Mouse (Mus musculus): ENCODE data around the gene Ctu1. TPM values are rescaled to one million over a fixed set of nuclear protein-coding genes. Genes with fewer than 3 reads are reported as not detected.
"Not testable (repeated sequence)": the region's sequence is repeated elsewhere in the genome, so short reads cannot be mapped to it uniquely, and the experiment has no call there.

The Ctu1 gene
- polyA plus RNA-seq, 1 experiment from 2014 or later, result 10.5 TPM

- no peak for ATAC-seq (ENCODE audit: low read depth)
- H3K4me1 ChIP-seq (ENCODE audit: control insufficient read depth, insufficient read depth, low read length), result peaks cover 5% of the 10 kb centered on the region
- DNase-seq (ENCODE audit: low spot score), result peak; percentile 19
- H3K4me2 ChIP-seq (ENCODE audit: low read depth, low read length), result no peak overlapping the region
- H3K36me3 ChIP-seq (ENCODE audit: control insufficient read depth, insufficient read depth, low read length), result no peaks in the 10 kb centered on the region
- H3K4me3 ChIP-seq (ENCODE audit: low read depth, low read length), result no peak overlapping the region
- H3K9me3 ChIP-seq (ENCODE audit: control insufficient read depth, low read length), result no peaks in the 10 kb centered on the region
- H3K9ac ChIP-seq (ENCODE audit: low read depth, low read length), result no peak overlapping the region
- H3K27me3 ChIP-seq (replicated peaks; ENCODE audit: control insufficient read depth, insufficient read depth, low read length), result no peaks in the 10 kb centered on the region
- 17% methylated on average over 3 of the region's 3 CpGs for WGBS
- no peak overlapping the region for H3K27ac ChIP-seq (replicated peaks; ENCODE audit: low read depth, low read length)
These were observed 3.2 kb upstream of the Ctu1 start for GRCm38 (mm10) chr7:43668582-43668981.

- peaks cover 21% of the 10 kb centered on the region for H3K36me3 ChIP-seq (ENCODE audit: control insufficient read depth, insufficient read depth, low read length)
- peak overlapping the region; percentile 83 for H3K9ac ChIP-seq (ENCODE audit: low read depth, low read length)
- peak overlapping the region; percentile 30; the same call in 1 of the 2 replicates for H3K27ac ChIP-seq (replicated peaks; ENCODE audit: low read depth, low read length)
- 70% methylated on average over 11 of the region's 11 CpGs for WGBS
- H3K27me3 ChIP-seq (replicated peaks; ENCODE audit: control insufficient read depth, insufficient read depth, low read length), result no peaks in the 10 kb centered on the region
- peak overlapping the region; percentile 71 for H3K4me2 ChIP-seq (ENCODE audit: low read depth, low read length)
- peak; percentile 19 for ATAC-seq (ENCODE audit: low read depth)
- H3K4me1 ChIP-seq (ENCODE audit: control insufficient read depth, insufficient read depth, low read length), result peaks cover 5% of the 10 kb centered on the region
- 0 out of 2 replicates have a peak, but pooled peaks cover under 1% of the 10 kb centered on the region for H3K9me3 ChIP-seq (ENCODE audit: control insufficient read depth, low read length)
- H3K4me3 ChIP-seq (ENCODE audit: low read depth, low read length), result peak overlapping the region; percentile 72
- no peak for DNase-seq (ENCODE audit: low spot score)
These were observed 580 bp upstream of the Ctu1 start for GRCm38 (mm10) chr7:43671064-43671808.

- ATAC-seq (ENCODE audit: low read depth) (no peak), DNase-seq (ENCODE audit: low spot score) (peak; percentile 55)
- Histone ChIP-seq H3K4me1 (ENCODE audit: control insufficient read depth, insufficient read depth, low read length) (peaks cover 5% of the 10 kb centered on the region), H3K4me2 (ENCODE audit: low read depth, low read length) (peak overlapping the region; percentile 71), H3K27me3 (replicated peaks; ENCODE audit: control insufficient read depth, insufficient read depth, low read length) (no peaks in the 10 kb centered on the region), H3K9ac (ENCODE audit: low read depth, low read length) (peak overlapping the region; percentile 83), H3K36me3 (ENCODE audit: control insufficient read depth, insufficient read depth, low read length) (peaks cover 36% of the 10 kb centered on the region), H3K9me3 (ENCODE audit: control insufficient read depth, low read length) (peaks cover 13% of the 10 kb centered on the region; the same call in 1 of the 2 replicates), H3K27ac (replicated peaks; ENCODE audit: low read depth, low read length) (peak overlapping the region; percentile 61), H3K4me3 (ENCODE audit: low read depth, low read length) (peak overlapping the region; percentile 72)
- 12% methylated on average over 10 of the region's 10 CpGs for WGBS
These were observed 905 bp downstream of the Ctu1 start for GRCm38 (mm10) chr7:43672581-43673260.

DNA sequence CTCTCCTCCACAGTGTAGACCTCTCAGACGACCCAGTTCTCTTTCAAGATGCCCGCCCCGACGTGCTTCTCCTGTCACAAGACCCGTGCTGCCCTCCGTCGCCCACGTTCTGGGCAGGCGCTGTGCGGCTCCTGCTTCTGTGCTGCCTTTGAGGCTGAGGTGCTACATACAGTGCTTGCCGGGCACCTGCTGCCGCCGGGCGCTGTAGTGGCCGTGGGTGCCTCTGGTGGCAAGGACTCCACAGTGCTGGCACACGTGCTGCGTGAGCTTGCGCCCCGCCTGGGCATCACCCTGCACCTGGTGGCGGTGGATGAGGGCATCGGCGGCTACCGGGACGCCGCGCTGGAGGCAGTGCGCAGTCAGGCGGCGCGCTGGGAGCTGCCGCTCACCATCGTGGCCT, 3.3 kb downstream of the Ctu1 start:
- no peak overlapping the region for H3K4me3 ChIP-seq (ENCODE audit: low read depth, low read length)
- no peak for DNase-seq (ENCODE audit: low spot score)
- no peak for ATAC-seq (ENCODE audit: low read depth)

DNA sequence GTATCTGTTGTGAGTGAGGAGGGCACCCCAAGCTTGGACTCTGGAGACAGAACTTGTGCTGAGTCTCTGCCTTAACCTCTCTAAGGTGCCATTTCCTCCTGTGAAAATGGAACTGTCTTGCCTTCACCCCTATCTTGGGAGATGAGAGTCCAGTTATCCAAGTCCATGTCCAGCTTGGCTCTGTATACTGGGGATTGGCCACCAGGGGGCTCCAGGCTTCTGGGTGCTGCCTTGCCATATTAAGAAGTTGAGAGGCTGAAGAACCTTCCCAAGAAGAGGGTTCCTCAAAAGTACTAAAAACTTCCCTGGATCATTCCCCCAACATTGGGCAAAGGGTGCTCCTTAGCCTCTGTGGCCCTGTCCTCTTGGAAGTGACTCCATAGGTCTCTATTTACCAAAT, 6.7 kb downstream of the Ctu1 start:
- no peak for ATAC-seq (ENCODE audit: low read depth)
- DNase-seq (ENCODE audit: low spot score), result no peak
- H3K4me1 ChIP-seq (ENCODE audit: control insufficient read depth, insufficient read depth, low read length), result no peaks in the 10 kb centered on the region
- H3K4me2 ChIP-seq (ENCODE audit: low read depth, low read length), result no peak overlapping the region
- H3K9ac ChIP-seq (ENCODE audit: low read depth, low read length), result no peak overlapping the region
- no peak overlapping the region for H3K27ac ChIP-seq (replicated peaks; ENCODE audit: low read depth, low read length)
- no peak overlapping the region for H3K4me3 ChIP-seq (ENCODE audit: low read depth, low read length)
- no peaks in the 10 kb centered on the region for H3K27me3 ChIP-seq (replicated peaks; ENCODE audit: control insufficient read depth, insufficient read depth, low read length)
- peaks cover 16% of the 10 kb centered on the region; the same call in 1 of the 2 replicates for H3K9me3 ChIP-seq (ENCODE audit: control insufficient read depth, low read length)
- peaks cover 44% of the 10 kb centered on the region for H3K36me3 ChIP-seq (ENCODE audit: control insufficient read depth, insufficient read depth, low read length)

More for the DNA sequence above, 3.3 kb downstream of the Ctu1 start:
- peaks cover 44% of the 10 kb centered on the region for H3K36me3 ChIP-seq (ENCODE audit: control insufficient read depth, insufficient read depth, low read length)
- H3K27me3 ChIP-seq (replicated peaks; ENCODE audit: control insufficient read depth, insufficient read depth, low read length), result no peaks in the 10 kb centered on the region
- WGBS, result 93% methylated on average over 28 of the region's 32 CpGs
- peaks cover 16% of the 10 kb centered on the region; the same call in 1 of the 2 replicates for H3K9me3 ChIP-seq (ENCODE audit: control insufficient read depth, low read length)
- no peak overlapping the region for H3K9ac ChIP-seq (ENCODE audit: low read depth, low read length)
- no peak overlapping the region for H3K27ac ChIP-seq (replicated peaks; ENCODE audit: low read depth, low read length)
- no peak overlapping the region for H3K4me2 ChIP-seq (ENCODE audit: low read depth, low read length)
- peaks cover 5% of the 10 kb centered on the region for H3K4me1 ChIP-seq (ENCODE audit: control insufficient read depth, insufficient read depth, low read length)

GRCm38 (mm10) chr7:43680960-43681359, 9.1 kb downstream of the Ctu1 start:
- Histone ChIP-seq H3K9ac (ENCODE audit: low read depth, low read length) (no peak overlapping the region), H3K4me1 (ENCODE audit: control insufficient read depth, insufficient read depth, low read length) (no peaks in the 10 kb centered on the region), H3K4me3 (ENCODE audit: low read depth, low read length) (no peak overlapping the region), H3K4me2 (ENCODE audit: low read depth, low read length) (no peak overlapping the region), H3K27me3 (replicated peaks; ENCODE audit: control insufficient read depth, insufficient read depth, low read length) (no peaks in the 10 kb centered on the region), H3K9me3 (ENCODE audit: control insufficient read depth, low read length) (peaks cover 16% of the 10 kb centered on the region; the same call in 1 of the 2 replicates), H3K27ac (replicated peaks; ENCODE audit: low read depth, low read length) (no peak overlapping the region), H3K36me3 (ENCODE audit: control insufficient read depth, insufficient read depth, low read length) (peaks cover 26% of the 10 kb centered on the region)
- ATAC-seq (ENCODE audit: low read depth), result 0 out of 2 replicates have a peak, but pooled peaks have one; percentile 26
- 21% methylated on average over 5 of the region's 5 CpGs for WGBS
- peak; percentile 38 for DNase-seq (ENCODE audit: low spot score)

- H3K4me3 ChIP-seq (ENCODE audit: low read depth, low read length); H3K9ac ChIP-seq (ENCODE audit: low read depth, low read length); H3K4me1 ChIP-seq (ENCODE audit: control insufficient read depth, insufficient read depth, low read length); H3K27ac ChIP-seq (replicated peaks; ENCODE audit: low read depth, low read length); H3K27me3 ChIP-seq (replicated peaks; ENCODE audit: control insufficient read depth, insufficient read depth, low read length); H3K4me2 ChIP-seq (ENCODE audit: low read depth, low read length); H3K9me3 ChIP-seq (ENCODE audit: control insufficient read depth, low read length); ATAC-seq (ENCODE audit: low read depth): not testable (repeated sequence)
- WGBS, result 11% methylated on average over 1 of the region's 1 CpGs
- DNase-seq (ENCODE audit: low spot score), result peak; percentile 22
- peaks cover 10% of the 10 kb centered on the region for H3K36me3 ChIP-seq (ENCODE audit: control insufficient read depth, insufficient read depth, low read length)
These were observed 10.7 kb downstream of the Ctu1 start for GRCm38 (mm10) chr7:43682511-43682910.

GRCm38 (mm10) chr7:43685088-43685487, 13.3 kb downstream of the Ctu1 start:
- Histone ChIP-seq H3K36me3 (ENCODE audit: control insufficient read depth, insufficient read depth, low read length) (no peaks in the 10 kb centered on the region), H3K4me3 (ENCODE audit: low read depth, low read length) (no peak overlapping the region), H3K27me3 (replicated peaks; ENCODE audit: control insufficient read depth, insufficient read depth, low read length) (no peaks in the 10 kb centered on the region), H3K4me2 (ENCODE audit: low read depth, low read length) (no peak overlapping the region), H3K9me3 (ENCODE audit: control insufficient read depth, low read length) (no peaks in the 10 kb centered on the region), H3K9ac (ENCODE audit: low read depth, low read length) (no peak overlapping the region), H3K4me1 (ENCODE audit: control insufficient read depth, insufficient read depth, low read length) (no peaks in the 10 kb centered on the region), H3K27ac (replicated peaks; ENCODE audit: low read depth, low read length) (no peak overlapping the region)
- 66% methylated on average over 7 of the region's 7 CpGs for WGBS
- DNase-seq (ENCODE audit: low spot score), result no peak
- ATAC-seq (ENCODE audit: low read depth), result no peak

Measured in embryonic facial prominence, embryonic 14.5 days (tissue).